Mouse (Mus musculus) cerebral cortex, adult 2 months (tissue): ENCODE data around the gene Tmem259.

Experiments
- WGBS: fragments of 180-500 bp; shearing (Covaris S2); methylation state at CpG from one replicate; pipeline ENCODE4 v1.1.7; 2018; 5-methylcytosine and 5-hydroxymethylcytosine counted together

Gene Tmem259

GRCm38 (mm10) chr10:79984195-79984816 lies at the start of gene Tmem259:
Gene Tmem259 (minus strand): TSS chr10:79984330.
- under 1% methylated on average over 44 of the region's 49 CpGs for WGBS

- 55% methylated on average over 5 of the region's 5 CpGs for WGBS
These were observed 48.8 kb upstream of the Tmem259 start for GRCm38 (mm10) chr10:80032799-80033480.

GRCm38 (mm10) chr10:80030736-80031135 lies 46.6 kb upstream of the Tmem259 start:
- 87% methylated on average over 17 of the region's 17 CpGs for WGBS

GRCm38 (mm10) chr10:80030191-80030590 lies 46.1 kb upstream of the Tmem259 start:
- WGBS, result 92% methylated on average over 9 of the region's 9 CpGs

- WGBS, result 94% methylated on average over 13 of the region's 13 CpGs
These were observed 44.4 kb upstream of the Tmem259 start for GRCm38 (mm10) chr10:80028521-80028846.

- WGBS, result 75% methylated on average over 20 of the region's 20 CpGs
These were observed 43.8 kb upstream of the Tmem259 start for GRCm38 (mm10) chr10:80027681-80028520.

- WGBS, result 69% methylated on average over 12 of the region's 12 CpGs
These were observed 41.8 kb upstream of the Tmem259 start for GRCm38 (mm10) chr10:80025889-80026288.

- WGBS, result 81% methylated on average over 10 of the region's 10 CpGs
These were observed 41.3 kb upstream of the Tmem259 start for GRCm38 (mm10) chr10:80025463-80025862.

GRCm38 (mm10) chr10:80025044-80025347 lies 40.9 kb upstream of the Tmem259 start:
- 66% methylated on average over 4 of the region's 4 CpGs for WGBS

GRCm38 (mm10) chr10:80024229-80025043 lies 40.3 kb upstream of the Tmem259 start:
- 71% methylated on average over 15 of the region's 15 CpGs for WGBS

- WGBS, result 82% methylated on average over 5 of the region's 5 CpGs
These were observed 39.6 kb upstream of the Tmem259 start for GRCm38 (mm10) chr10:80023758-80024157.

GRCm38 (mm10) chr10:80022806-80023205 lies 38.7 kb upstream of the Tmem259 start:
- 93% methylated on average over 8 of the region's 8 CpGs for WGBS

- WGBS, result 70% methylated on average over 12 of the region's 12 CpGs
These were observed 38.0 kb upstream of the Tmem259 start for GRCm38 (mm10) chr10:80022164-80022563.

- WGBS, result 90% methylated on average over 13 of the region's 13 CpGs
These were observed 37.2 kb upstream of the Tmem259 start for GRCm38 (mm10) chr10:80021320-80021641.

- 86% methylated on average over 18 of the region's 18 CpGs for WGBS
These were observed 36.6 kb upstream of the Tmem259 start for GRCm38 (mm10) chr10:80020603-80021319.

- WGBS, result 56% methylated on average over 11 of the region's 11 CpGs
These were observed 36.1 kb upstream of the Tmem259 start for GRCm38 (mm10) chr10:80020191-80020590.

GRCm38 (mm10) chr10:80019471-80020131 lies 35.5 kb upstream of the Tmem259 start:
- 37% methylated on average over 20 of the region's 20 CpGs for WGBS

- WGBS, result 24% methylated on average over 15 of the region's 15 CpGs
These were observed 34.7 kb upstream of the Tmem259 start for GRCm38 (mm10) chr10:80018739-80019297.

- WGBS, result 84% methylated on average over 14 of the region's 14 CpGs
These were observed 33.6 kb upstream of the Tmem259 start for GRCm38 (mm10) chr10:80017771-80018170.

GRCm38 (mm10) chr10:80017361-80017760 lies 33.2 kb upstream of the Tmem259 start:
- 75% methylated on average over 3 of the region's 3 CpGs for WGBS

GRCm38 (mm10) chr10:80016931-80017330 lies 32.8 kb upstream of the Tmem259 start:
- 93% methylated on average over 10 of the region's 10 CpGs for WGBS
